Comparison of ENCODE assay signal across 16 mouse cellular contexts in the genomic region with DNA sequence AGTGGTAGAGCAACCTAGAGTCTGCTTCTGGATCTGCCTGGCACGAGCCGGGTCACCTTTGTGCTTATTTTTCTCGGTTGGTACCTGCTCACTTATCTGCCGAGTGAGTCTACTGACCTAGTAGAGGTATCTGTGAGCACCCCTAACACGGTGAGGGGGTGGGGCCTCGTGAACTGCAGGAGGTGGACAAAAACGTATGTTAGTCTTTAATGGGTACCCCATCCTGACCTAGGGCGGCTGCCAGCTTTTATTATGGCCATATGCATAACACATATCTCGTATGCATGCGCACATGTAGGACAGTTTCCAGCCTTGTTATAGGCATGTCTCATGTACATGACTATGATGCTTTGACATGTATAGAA. TPM values are rescaled to one million over a fixed set of nuclear protein-coding genes. Genes with fewer than 3 reads are reported as not detected.
DNase-seq lines count a peak whose midpoint lies in the region; ATAC-seq and TF ChIP-seq lines count a peak whose summit lies in the region.
"Had no signal": no experiment of that assay in that cellular context is flagged by ENCODE, and none has a peak within 500 bp of the region (broad histone marks: within the 10 kb centered on the region; RNA-seq: fewer than 3 reads in every experiment).

No protein-coding gene starts in this region.

- no peak overlapping the region for H3K9ac ChIP-seq in embryonic facial prominence, embryonic 14.5 days (ENCODE audit: low read depth, low read length)
- H3K9ac ChIP-seq in forebrain, embryonic 11.5 days (ENCODE audit: low read length): no peak overlapping the region
- peak overlapping the region; percentile 49; the same call in 1 of the 2 replicates for H3K9ac ChIP-seq in hindbrain, embryonic 15.5 days
- peak overlapping the region; percentile 65 for H3K9ac ChIP-seq in midbrain, postnatal 0 days (replicated peaks; ENCODE audit: low read length, poor library complexity, severe bottlenecking)
- H3K9ac ChIP-seq: heart, embryonic 13.5 days had no signal

- no peaks in the 10 kb centered on the region for H3K4me1 ChIP-seq in embryonic facial prominence, embryonic 14.5 days (ENCODE audit: control insufficient read depth, insufficient read depth, low read length)
- H3K4me1 ChIP-seq in embryonic facial prominence, embryonic 10.5 days: peaks cover 16% of the 10 kb centered on the region
- peaks cover 10% of the 10 kb centered on the region; the same call in 1 of the 2 replicates for H3K4me1 ChIP-seq in forebrain, embryonic 11.5 days (replicated peaks; ENCODE audit: control insufficient read depth, insufficient read depth, low read length)
- H3K4me1 ChIP-seq in hindbrain, embryonic 15.5 days (replicated peaks): peaks cover 32% of the 10 kb centered on the region
- peaks cover 15% of the 10 kb centered on the region; the same call in 1 of the 2 replicates for H3K4me1 ChIP-seq in midbrain, postnatal 0 days (ENCODE audit: insufficient read depth, low read length)

- H3K9me3 ChIP-seq in embryonic facial prominence, embryonic 14.5 days (ENCODE audit: control insufficient read depth, low read length): no peaks in the 10 kb centered on the region
- no peaks in the 10 kb centered on the region for H3K9me3 ChIP-seq in embryonic facial prominence, embryonic 10.5 days
- no peaks in the 10 kb centered on the region for H3K9me3 ChIP-seq in forebrain, embryonic 11.5 days (ENCODE audit: control insufficient read depth, low read length)
- no peaks in the 10 kb centered on the region for H3K9me3 ChIP-seq in hindbrain, embryonic 15.5 days
- no peaks in the 10 kb centered on the region for H3K9me3 ChIP-seq in midbrain, postnatal 0 days (ENCODE audit: low read length)
- H3K9me3 ChIP-seq: heart, embryonic 13.5 days had no signal

- H3K4me2 ChIP-seq in embryonic facial prominence, embryonic 14.5 days (ENCODE audit: low read depth, low read length): 0 out of 2 replicates have a peak overlapping the region, but pooled peaks have one; percentile 41
- peak overlapping the region; percentile 73; the same call in 1 of the 2 replicates for H3K4me2 ChIP-seq in forebrain, embryonic 11.5 days (ENCODE audit: low read depth, low read length, severe bottlenecking)
- H3K4me2 ChIP-seq in hindbrain, embryonic 15.5 days: peak overlapping the region; percentile 81
- peak overlapping the region; percentile 50 for H3K4me2 ChIP-seq in midbrain, postnatal 0 days (ENCODE audit: low read depth, low read length, poor library complexity, severe bottlenecking)
- H3K4me2 ChIP-seq: heart, embryonic 13.5 days had no signal

- no peak for TF ChIP-seq CTCF in midbrain, postnatal 0 days (IDR thresholded peaks at IDR 0.05)

- no peak overlapping the region for H3K27ac ChIP-seq in embryonic facial prominence, embryonic 14.5 days (replicated peaks; ENCODE audit: low read depth, low read length)
- H3K27ac ChIP-seq in embryonic facial prominence, embryonic 10.5 days (replicated peaks): no peak overlapping the region
- no peak overlapping the region for H3K27ac ChIP-seq in forebrain, embryonic 11.5 days (ENCODE audit: low read depth, low read length)
- H3K27ac ChIP-seq in hindbrain, embryonic 15.5 days (replicated peaks): no peak overlapping the region; the same call in 1 of the 2 replicates
- no peak overlapping the region for H3K27ac ChIP-seq in midbrain, postnatal 0 days (ENCODE audit: low read depth, low read length)
- H3K27ac ChIP-seq: heart, embryonic 13.5 days had no signal

- ATAC-seq in embryonic facial prominence, embryonic 14.5 days (ENCODE audit: low read depth): no peak
- no peak for ATAC-seq in forebrain, embryonic 11.5 days (replicated peaks; ENCODE audit: low FRiP score)
- ATAC-seq in hindbrain, embryonic 15.5 days (ENCODE audit: low FRiP score, low read depth): no peak
- no peak for ATAC-seq in midbrain, postnatal 0 days (ENCODE audit: low FRiP score)
- ATAC-seq: lung, postnatal 0 days had no signal

- 84% methylated on average over 10 of the region's 10 CpGs for WGBS in embryonic facial prominence, embryonic 14.5 days
- WGBS in embryonic facial prominence, embryonic 10.5 days: 89% methylated on average over 10 of the region's 10 CpGs
- WGBS in forebrain, embryonic 11.5 days: 87% methylated on average over 10 of the region's 10 CpGs
- 82% methylated on average over 10 of the region's 10 CpGs for WGBS in hindbrain, embryonic 15.5 days
- 78% methylated on average over 10 of the region's 10 CpGs for WGBS in midbrain, postnatal 0 days

- H3K4me3 ChIP-seq in embryonic facial prominence, embryonic 14.5 days (ENCODE audit: low read depth, low read length): no peak overlapping the region
- no peak overlapping the region for H3K4me3 ChIP-seq in embryonic facial prominence, embryonic 10.5 days
- H3K4me3 ChIP-seq in forebrain, embryonic 11.5 days (ENCODE audit: low read depth, low read length): no peak overlapping the region
- H3K4me3 ChIP-seq in hindbrain, embryonic 15.5 days: peak overlapping the region; percentile 46
- H3K4me3 ChIP-seq in midbrain, postnatal 0 days (ENCODE audit: low read depth, low read length): peak overlapping the region; percentile 46
- H3K4me3 ChIP-seq: heart, embryonic 13.5 days had no signal

- H3K36me3 ChIP-seq in embryonic facial prominence, embryonic 14.5 days (ENCODE audit: control insufficient read depth, insufficient read depth, low read length): peaks cover 10% of the 10 kb centered on the region
- H3K36me3 ChIP-seq in embryonic facial prominence, embryonic 10.5 days (replicated peaks): no peaks in the 10 kb centered on the region
- no peaks in the 10 kb centered on the region for H3K36me3 ChIP-seq in forebrain, embryonic 11.5 days (ENCODE audit: control insufficient read depth, insufficient read depth, low read length)
- H3K36me3 ChIP-seq in hindbrain, embryonic 15.5 days: no peaks in the 10 kb centered on the region
- peaks cover 9% of the 10 kb centered on the region; the same call in 1 of the 2 replicates for H3K36me3 ChIP-seq in midbrain, postnatal 0 days (ENCODE audit: insufficient read depth, low read length)

- no peak for DNase-seq in embryonic facial prominence, embryonic 14.5 days (ENCODE audit: low spot score)
- no peak for DNase-seq in embryonic facial prominence, embryonic 10.5 days (ENCODE audit: low spot score)
- DNase-seq in forebrain, embryonic 11.5 days (ENCODE audit: low spot score): no peak
- no peak for DNase-seq in midbrain, postnatal 0 days (ENCODE audit: low spot score)
- DNase-seq in thymus, adult 18-20 months: no peak
- no peak for DNase-seq in ovary, postnatal 10 days (ENCODE audit: low spot score)
- DNase-seq in retina, postnatal 1 day: no peak
- DNase-seq: adrenal gland, postnatal 25 days; B cell, adult 2 months; gastrocnemius, postnatal 25 days; kidney, adult 2 months had no signal

- H3K27me3 ChIP-seq in embryonic facial prominence, embryonic 14.5 days (replicated peaks; ENCODE audit: control insufficient read depth, insufficient read depth, low read length): no peaks in the 10 kb centered on the region
- H3K27me3 ChIP-seq in embryonic facial prominence, embryonic 10.5 days (replicated peaks; ENCODE audit: low read depth, poor library complexity, severe bottlenecking): peaks cover 25% of the 10 kb centered on the region
- H3K27me3 ChIP-seq in forebrain, embryonic 11.5 days (ENCODE audit: control insufficient read depth, insufficient read depth, low read length): no peaks in the 10 kb centered on the region
- no peaks in the 10 kb centered on the region for H3K27me3 ChIP-seq in hindbrain, embryonic 15.5 days
- H3K27me3 ChIP-seq in midbrain, postnatal 0 days (ENCODE audit: insufficient read depth, low read length): no peaks in the 10 kb centered on the region

RNA-seq across cellular contexts. Expression of gene Acr, which starts 34.3 kb away (rescaled TPM):
- polyA plus RNA-seq in embryonic facial prominence, embryonic 14.5 days (2014; fragmentation: Nextera tagmentation; extraction: Ambion mirVana): 0.22 and 0.38 TPM in 2 replicates
- 0.18 TPM in 1 of 2 replicates, not detected in the other for polyA plus RNA-seq in embryonic facial prominence, embryonic 10.5 days (2016; fragmentation: Nextera tagmentation; extraction: Ambion mirVana)
- polyA plus RNA-seq in forebrain, embryonic 11.5 days (2014; fragmentation: Nextera tagmentation; extraction: Ambion mirVana): 0.65 and 0.84 TPM in 2 replicates
- 1.4 and 1.5 TPM in 2 replicates for polyA plus RNA-seq in hindbrain, embryonic 15.5 days (2015; fragmentation: Nextera tagmentation; extraction: Ambion mirVana)
- 1.7 and 3.5 TPM in 2 replicates for total RNA-seq in midbrain, postnatal 0 days (2014; rRNA removed)
- polyA plus RNA-seq in midbrain, postnatal 0 days (2015; fragmentation: Nextera tagmentation; extraction: Ambion mirVana): 2.0 and 3.1 TPM in 2 replicates
- total RNA-seq: hematopoietic stem cell, adult 5-6 weeks; liver, adult 2 months had no signal
- polyA plus RNA-seq: lung, postnatal 0 days had no signal

RNA-seq across cellular contexts. Expression of gene Shank3, which starts 34.4 kb away (rescaled TPM):
- polyA plus RNA-seq in embryonic facial prominence, embryonic 14.5 days (2014; fragmentation: Nextera tagmentation; extraction: Ambion mirVana): 1.9 and 2.0 TPM in 2 replicates
- 1.3 and 2.4 TPM in 2 replicates for polyA plus RNA-seq in embryonic facial prominence, embryonic 10.5 days (2016; fragmentation: Nextera tagmentation; extraction: Ambion mirVana)
- polyA plus RNA-seq in forebrain, embryonic 11.5 days (2014; fragmentation: Nextera tagmentation; extraction: Ambion mirVana): 3.8 and 4.9 TPM in 2 replicates
- polyA plus RNA-seq in hindbrain, embryonic 15.5 days (2015; fragmentation: Nextera tagmentation; extraction: Ambion mirVana): 9.6 and 11.2 TPM in 2 replicates
- 61.5 and 63.2 TPM in 2 replicates for total RNA-seq in midbrain, postnatal 0 days (2014; rRNA removed)
- 8.1 and 12.6 TPM in 2 replicates for polyA plus RNA-seq in midbrain, postnatal 0 days (2015; fragmentation: Nextera tagmentation; extraction: Ambion mirVana)

RNA-seq across cellular contexts. Expression of gene Arsa, which starts 56.6 kb away (rescaled TPM):
- polyA plus RNA-seq in embryonic facial prominence, embryonic 14.5 days (2014; fragmentation: Nextera tagmentation; extraction: Ambion mirVana): 18.5 and 20.7 TPM in 2 replicates
- polyA plus RNA-seq in embryonic facial prominence, embryonic 10.5 days (2016; fragmentation: Nextera tagmentation; extraction: Ambion mirVana): 11.2 and 11.5 TPM in 2 replicates
- 9.9 and 10.6 TPM in 2 replicates for polyA plus RNA-seq in forebrain, embryonic 11.5 days (2014; fragmentation: Nextera tagmentation; extraction: Ambion mirVana)
- polyA plus RNA-seq in hindbrain, embryonic 15.5 days (2015; fragmentation: Nextera tagmentation; extraction: Ambion mirVana): 33.4 and 35.4 TPM in 2 replicates
- total RNA-seq in midbrain, postnatal 0 days (2014; rRNA removed): 31.0 and 34.0 TPM in 2 replicates
- polyA plus RNA-seq in midbrain, postnatal 0 days (2015; fragmentation: Nextera tagmentation; extraction: Ambion mirVana): 32.4 and 37.1 TPM in 2 replicates

RNA-seq across cellular contexts. Expression of gene Rabl2, which starts 57.9 kb away (rescaled TPM):
- polyA plus RNA-seq in embryonic facial prominence, embryonic 14.5 days (2014; fragmentation: Nextera tagmentation; extraction: Ambion mirVana): 44.4 and 45.7 TPM in 2 replicates
- polyA plus RNA-seq in embryonic facial prominence, embryonic 10.5 days (2016; fragmentation: Nextera tagmentation; extraction: Ambion mirVana): 70.3 and 74.6 TPM in 2 replicates
- 76.4 and 76.7 TPM in 2 replicates for polyA plus RNA-seq in forebrain, embryonic 11.5 days (2014; fragmentation: Nextera tagmentation; extraction: Ambion mirVana)
- 74.3 and 86.2 TPM in 2 replicates for polyA plus RNA-seq in hindbrain, embryonic 15.5 days (2015; fragmentation: Nextera tagmentation; extraction: Ambion mirVana)
- total RNA-seq in midbrain, postnatal 0 days (2014; rRNA removed): 48.2 and 49.7 TPM in 2 replicates
- polyA plus RNA-seq in midbrain, postnatal 0 days (2015; fragmentation: Nextera tagmentation; extraction: Ambion mirVana): 68.1 and 70.1 TPM in 2 replicates

Comparison
In these comparisons a context has a peak if more than half of its experiments do, and no peak if none do; other contexts are left out.
1. H3K4me3 ChIP-seq: peak in hindbrain, embryonic 15.5 days (single experiment) and midbrain, postnatal 0 days (single experiment); none in embryonic facial prominence, embryonic 14.5 days (single experiment), embryonic facial prominence, embryonic 10.5 days (single experiment) and forebrain, embryonic 11.5 days (single experiment).
2. H3K9ac ChIP-seq: peak in hindbrain, embryonic 15.5 days (single experiment) and midbrain, postnatal 0 days (single experiment); none in embryonic facial prominence, embryonic 14.5 days (single experiment) and forebrain, embryonic 11.5 days (single experiment).
3. Peak in every context shown above with its lines, with median percentiles within 50 percentile points of each other: H3K4me2 ChIP-seq.